Mouse (Mus musculus) MN1 (cell line): ENCODE measurements around the gene Kxd1.

Experiments used
- DNase-seq: peaks from one replicate; pipeline ENCODE4 v3.0.0-alpha.2; 2016; ENCODE audit warnings: low spot score

Gene Kxd1

GRCm38 (mm10) chr8:70493692-70494415 lies 33.9 kb downstream of the Kxd1 start:
- no peak for DNase-seq

- DNase-seq: no peak
These were observed 34.8 kb downstream of the Kxd1 start, which contains the start of gene Crlf1 for GRCm38 (mm10) chr8:70492664-70493640. Gene Crlf1 (plus strand): TSS chr8:70493158.

- DNase-seq: peak; percentile 61
These were observed 36.8 kb downstream of the Kxd1 start for GRCm38 (mm10) chr8:70490880-70491495.

DNA sequence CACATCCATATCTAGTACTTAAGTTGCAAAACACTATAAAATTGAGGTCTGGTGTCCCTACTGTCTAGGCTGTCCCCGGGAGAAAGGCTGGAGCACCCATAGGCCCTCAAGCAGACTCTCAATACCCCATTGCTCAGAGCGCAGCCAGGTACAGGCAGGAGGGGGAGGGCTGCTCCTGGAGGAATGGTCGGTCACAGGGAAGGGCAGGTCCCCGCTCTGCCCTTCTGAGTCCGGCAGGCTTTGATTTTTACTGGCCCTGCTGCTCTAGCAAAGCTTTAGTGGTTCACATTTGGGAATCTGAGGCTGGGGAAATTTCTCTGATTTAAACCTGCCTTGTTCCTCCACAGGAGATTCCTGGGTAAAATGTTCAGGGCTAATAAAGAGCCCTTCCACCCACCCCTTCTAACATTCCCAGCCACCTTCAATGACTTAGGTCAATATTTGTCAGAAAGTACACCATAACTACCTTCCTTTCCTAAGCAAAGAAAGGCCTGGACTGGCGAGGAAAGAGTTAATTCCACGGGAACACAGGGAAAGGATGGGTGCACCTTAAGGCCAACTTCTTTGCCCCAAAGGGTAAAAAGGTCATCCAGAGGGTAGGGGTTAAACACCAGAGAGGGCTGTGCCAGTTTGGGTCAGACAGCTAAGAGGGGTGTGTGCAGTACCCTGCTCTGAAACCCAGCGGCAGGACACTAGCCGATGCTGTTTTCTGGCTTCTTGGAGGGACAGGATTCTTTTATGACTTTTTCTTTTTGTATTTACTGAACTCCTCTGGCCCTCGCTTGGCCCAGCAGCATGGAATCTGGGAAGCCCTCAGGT lies 37.5 kb downstream of the Kxd1 start:
- no peak for DNase-seq

GRCm38 (mm10) chr8:70489576-70489975 lies 38.2 kb downstream of the Kxd1 start:
- DNase-seq: no peak

DNA sequence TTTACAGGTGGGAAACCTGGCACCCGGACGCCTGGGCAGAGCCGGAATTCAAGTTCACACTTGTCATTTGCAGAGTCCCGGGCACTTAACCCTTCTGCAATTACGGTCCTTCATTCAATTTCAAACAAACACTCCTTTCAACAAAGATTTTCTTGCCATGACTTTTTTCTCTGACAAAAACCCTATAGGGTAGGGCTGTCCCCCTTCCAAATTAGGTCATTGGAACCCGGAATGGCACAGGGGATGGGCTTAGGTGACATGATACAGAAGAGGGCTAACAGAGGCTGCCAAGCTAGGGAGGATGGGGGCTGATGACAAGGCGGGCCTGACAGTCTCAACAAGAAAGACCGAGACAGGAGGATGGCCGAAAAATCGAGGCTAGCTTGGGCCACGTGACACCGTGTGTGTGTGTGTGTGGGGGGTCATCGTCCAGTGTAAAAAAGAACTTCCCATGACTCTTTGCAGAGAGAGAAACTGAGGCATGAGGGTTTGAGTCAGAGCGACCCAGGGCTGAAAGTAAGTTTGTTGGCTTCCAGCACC lies 38.8 kb downstream of the Kxd1 start:
- no peak for DNase-seq

GRCm38 (mm10) chr8:70487993-70488796 lies 39.6 kb downstream of the Kxd1 start:
- peak; percentile 67 for DNase-seq

DNA sequence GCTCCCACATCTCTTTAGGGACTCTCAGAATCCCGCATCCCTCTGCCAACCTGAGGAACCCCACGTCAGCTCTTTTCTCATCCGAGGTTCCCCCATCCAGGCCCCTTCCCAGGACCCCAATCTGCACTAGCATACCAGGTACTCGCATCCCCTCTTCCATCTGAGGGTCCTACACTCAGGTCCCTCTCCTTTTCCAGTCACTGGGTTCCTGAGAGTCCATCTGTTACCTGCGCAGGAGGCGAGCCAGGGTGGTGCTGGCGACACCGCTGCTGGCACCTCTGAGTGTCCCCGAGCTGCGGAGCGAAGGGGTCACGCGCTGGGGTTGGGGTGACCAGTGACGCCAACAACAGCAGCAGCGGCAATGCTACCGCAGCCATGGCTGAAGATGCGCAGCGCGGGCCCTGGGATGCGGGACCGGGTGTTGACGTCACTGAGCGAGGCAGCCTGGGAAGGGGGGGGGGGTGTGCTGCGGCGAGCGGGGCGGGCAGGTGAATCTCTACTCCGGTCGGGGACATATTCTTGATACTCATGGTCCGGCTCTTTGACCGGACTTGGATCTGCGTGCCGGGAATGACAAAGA lies 40.7 kb downstream of the Kxd1 start, which contains the start of gene Tmem59l:
Gene Tmem59l, minus strand, starts transcription at position 418 of the 580 bp plus-strand sequence.
- DNase-seq: no peak

- DNase-seq: no peak
These were observed 41.5 kb downstream of the Kxd1 start for GRCm38 (mm10) chr8:70486191-70486681.

GRCm38 (mm10) chr8:70482943-70483342 lies 44.8 kb downstream of the Kxd1 start:
- DNase-seq: no peak

GRCm38 (mm10) chr8:70481908-70482307 lies 45.8 kb downstream of the Kxd1 start:
- DNase-seq: no peak

- DNase-seq: peak; percentile 80
These were observed 50.3 kb downstream of the Kxd1 start for GRCm38 (mm10) chr8:70477269-70477982.

- DNase-seq: peak; percentile 97
These were observed 51.2 kb downstream of the Kxd1 start, which contains the start of gene Klhl26 for GRCm38 (mm10) chr8:70476333-70477268. Gene Klhl26 (minus strand): TSS chr8:70476968.

DNA sequence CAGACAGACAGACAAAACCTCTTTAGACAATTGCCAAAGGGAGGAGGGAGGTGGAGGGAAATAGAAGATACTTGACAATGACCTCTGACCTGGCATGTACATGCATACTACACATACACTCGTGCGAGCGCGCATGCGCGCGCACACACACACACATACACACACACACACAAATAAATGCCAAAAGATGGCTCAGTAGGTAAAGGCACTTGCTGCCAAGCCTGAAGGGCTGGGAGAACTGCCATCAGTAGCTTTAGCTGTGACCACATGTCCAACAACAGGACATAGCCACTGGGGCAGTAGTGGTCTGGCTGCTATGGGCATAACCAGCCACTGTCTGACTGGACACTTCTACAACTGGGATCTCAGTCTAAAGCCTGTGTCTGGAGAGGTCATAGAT lies 55.9 kb downstream of the Kxd1 start:
- no peak for DNase-seq

GRCm38 (mm10) chr8:70469938-70470337 lies 57.8 kb downstream of the Kxd1 start:
- DNase-seq: no peak

- DNase-seq: no peak
These were observed 58.4 kb downstream of the Kxd1 start for GRCm38 (mm10) chr8:70469295-70469916.

DNA sequence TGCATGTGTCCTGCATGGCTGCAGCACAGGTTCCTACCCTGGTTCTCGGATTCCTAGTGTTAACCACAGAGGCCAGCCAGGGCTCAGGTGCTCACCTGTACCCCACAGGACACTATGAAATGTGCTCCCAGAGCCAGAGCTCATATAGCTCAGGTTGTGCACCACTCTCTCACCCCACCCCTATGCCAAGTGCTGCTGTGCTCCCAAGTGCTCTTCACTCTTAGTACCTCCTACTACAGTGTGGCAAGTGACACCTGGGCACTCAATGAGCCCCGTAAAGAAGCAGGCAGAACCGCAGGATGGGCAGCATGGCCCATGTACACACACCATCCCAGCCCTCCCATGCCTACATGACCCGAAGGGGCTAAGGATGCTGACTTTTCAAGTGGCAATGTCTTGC lies 59.0 kb downstream of the Kxd1 start:
- DNase-seq: no peak
